Mouse (Mus musculus) heart, adult 8-10 months (tissue): ENCODE data around the gene Hlx. TPM values are rescaled to one million over a fixed set of nuclear protein-coding genes. Genes with fewer than 3 reads are reported as not detected.

ENCODE experiments used
- DNase-seq: peaks from one replicate; pipeline ENCODE4 v3.0.0; 2022; ENCODE audit warnings: low spot score
- total RNA-seq, 4 experiments: library from RNA; stranded (reverse); gene quantifications; 2 replicates each; pipeline ENCODE4 v1.2.4; 2022

Hlx gene
- total RNA-seq, 4 experiments from 2014 or later, result 7.3 to 8.4 (median 8.0) TPM

GRCm38 (mm10) chr1:184733300-184734066 is 1.1 kb upstream of the Hlx start:
- peak; percentile 46 for DNase-seq

GRCm38 (mm10) chr1:184731644-184732545 is 524 bp downstream of the Hlx start:
- peak; percentile 49 for DNase-seq

- DNase-seq, result no peak
Observed at GRCm38 (mm10) chr1:184731091-184731640, 1.3 kb downstream of the Hlx start.

- no peak for DNase-seq
Observed at GRCm38 (mm10) chr1:184730453-184731013, 1.9 kb downstream of the Hlx start.

- DNase-seq, result peak; percentile 53
Observed at GRCm38 (mm10) chr1:184729357-184730140, 2.9 kb downstream of the Hlx start.

GRCm38 (mm10) chr1:184728561-184729115 is 3.8 kb downstream of the Hlx start:
- DNase-seq, result peak; percentile 36

GRCm38 (mm10) chr1:184727401-184728265 is 4.8 kb downstream of the Hlx start:
- DNase-seq, result no peak

GRCm38 (mm10) chr1:184726576-184727300 is 5.7 kb downstream of the Hlx start:
- DNase-seq, result no peak

- no peak for DNase-seq
Observed at GRCm38 (mm10) chr1:184725318-184725790, 7.1 kb downstream of the Hlx start.

- DNase-seq, result no peak
Observed at GRCm38 (mm10) chr1:184724551-184725317, 7.7 kb downstream of the Hlx start.

- no peak for DNase-seq
Observed at GRCm38 (mm10) chr1:184723899-184724298, 8.5 kb downstream of the Hlx start.

GRCm38 (mm10) chr1:184721121-184721520 is 11.3 kb downstream of the Hlx start:
- DNase-seq, result no peak

- no peak for DNase-seq
Observed at GRCm38 (mm10) chr1:184720162-184721025, 12.0 kb downstream of the Hlx start.

GRCm38 (mm10) chr1:184718261-184719120 is 13.9 kb downstream of the Hlx start:
- no peak for DNase-seq

GRCm38 (mm10) chr1:184717691-184718200 is 14.7 kb downstream of the Hlx start:
- no peak for DNase-seq

- no peak for DNase-seq
Observed at GRCm38 (mm10) chr1:184717016-184717568, 15.3 kb downstream of the Hlx start.
